Mouse (Mus musculus) olfactory bulb, adult 2 months (tissue): Measurements from ENCODE around the gene Gphb5.

Experiments
- CTCF ChIP-seq: fragments of 200-500 bp; IDR thresholded peaks from 2 replicates; pipeline ENCODE4 v1.5.1; 2012; ENCODE audit warnings: low read depth, mild to moderate bottlenecking, low read length, moderate library complexity; ENCODE audit not compliant: insufficient read depth
- POLR2A ChIP-seq: fragments of 200-500 bp; IDR thresholded peaks from 2 replicates; pipeline ENCODE4 v1.6.1; 2012; ENCODE audit warnings: mild to moderate bottlenecking, low read depth, low read length, moderate library complexity; ENCODE audit not compliant: insufficient read depth

DNA sequence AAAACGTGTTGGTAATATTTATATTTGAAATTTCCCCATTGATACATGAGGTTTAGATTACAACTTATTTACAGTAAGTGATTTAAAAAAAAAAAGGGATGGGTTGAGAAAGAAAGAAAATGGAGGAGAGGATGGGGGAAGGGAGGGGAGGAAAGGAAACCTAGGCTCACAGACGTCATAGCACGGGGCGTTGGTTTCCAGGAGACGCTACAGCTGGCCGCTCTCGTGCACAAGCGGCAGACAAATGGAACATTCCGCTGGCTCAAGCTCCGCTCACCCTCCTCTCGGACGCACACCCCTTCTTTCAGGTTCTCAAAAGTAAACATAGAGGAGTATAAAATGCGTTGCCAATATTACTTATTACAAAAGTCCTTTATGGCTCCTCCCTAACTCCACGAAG lies 33.4 kb upstream of the Gphb5 start:
- TF ChIP-seq CTCF (no peak), POLR2A (no peak)
